Comparison of ENCODE assay signal across 8 mouse cellular contexts in genomic region chr15:80225208-80225607, GRCm38 (mm10). TPM values are rescaled to one million over a fixed set of nuclear protein-coding genes. Genes with fewer than 3 reads are reported as not detected.
DNase-seq lines count a peak whose midpoint lies in the region; ATAC-seq and TF ChIP-seq lines count a peak whose summit lies in the region.

No protein-coding gene starts in this region.

- H3K4me2 ChIP-seq in forebrain, embryonic 15.5 days (replicated peaks): no peak overlapping the region
- H3K4me2 ChIP-seq in midbrain, postnatal 0 days (ENCODE audit: low read depth, low read length, poor library complexity, severe bottlenecking): no peak overlapping the region

- ATAC-seq in forebrain, embryonic 15.5 days (replicated peaks): no peak
- no peak for ATAC-seq in midbrain, postnatal 0 days (ENCODE audit: low FRiP score)

- H3K9me3 ChIP-seq in forebrain, embryonic 10.5 days: no peaks in the 10 kb centered on the region
- H3K9me3 ChIP-seq in forebrain, embryonic 15.5 days: no peaks in the 10 kb centered on the region
- H3K9me3 ChIP-seq in midbrain, postnatal 0 days (ENCODE audit: low read length): no peaks in the 10 kb centered on the region

- H3K4me1 ChIP-seq in forebrain, embryonic 10.5 days: peaks cover 9% of the 10 kb centered on the region
- H3K4me1 ChIP-seq in forebrain, embryonic 15.5 days: peaks cover 5% of the 10 kb centered on the region; the same call in 1 of the 2 replicates
- H3K4me1 ChIP-seq in midbrain, postnatal 0 days (ENCODE audit: insufficient read depth, low read length): no peaks in the 10 kb centered on the region

- intact Hi-C loops in heart, postnatal 36 days (cut with DNase I): loop anchor here (5.0 to 10.0 kb wide), 3 partner anchors 37 to 280 kb away; partner anchors contain the start of genes Rpl3, Rps19bp1 and Syngr1
- intact Hi-C loops in left cerebral cortex, postnatal 36 days (cut with DNase I): loop anchor here (5.0 to 10.0 kb wide), 4 partner anchors 37 to 280 kb away; partner anchors contain the start of genes Mgat3, Rps19bp1 and Tab1

- TF ChIP-seq CTCF in midbrain, postnatal 0 days (IDR thresholded peaks at IDR 0.05): peak; percentile 83

- H3K9ac ChIP-seq in forebrain, embryonic 15.5 days (replicated peaks): no peak overlapping the region
- no peak overlapping the region for H3K9ac ChIP-seq in midbrain, postnatal 0 days (replicated peaks; ENCODE audit: low read length, poor library complexity, severe bottlenecking)

- 24% methylated on average over 9 of the region's 9 CpGs for WGBS in forebrain, embryonic 10.5 days
- WGBS in forebrain, embryonic 15.5 days: 23% methylated on average over 9 of the region's 9 CpGs
- WGBS in midbrain, postnatal 0 days: 20% methylated on average over 9 of the region's 9 CpGs

- no peaks in the 10 kb centered on the region for H3K27me3 ChIP-seq in forebrain, embryonic 10.5 days (ENCODE audit: poor library complexity, severe bottlenecking)
- no peaks in the 10 kb centered on the region for H3K27me3 ChIP-seq in forebrain, embryonic 15.5 days
- H3K27me3 ChIP-seq in midbrain, postnatal 0 days (ENCODE audit: insufficient read depth, low read length): no peaks in the 10 kb centered on the region

- peak; percentile 81 for DNase-seq in forebrain, embryonic 10.5 days (ENCODE audit: extremely low spot score, low spot score)
- DNase-seq in adrenal gland, adult 18-20 months (ENCODE audit: low spot score in 2 of 2): peak; percentile 83 to 90
- peak; percentile 78 for DNase-seq in embryo, embryonic 11 days
- DNase-seq in heart, postnatal 36 days: peak; percentile 69 to 80
- peak; percentile 34 to 47 for DNase-seq in left cerebral cortex, postnatal 36 days (ENCODE audit: low spot score in 2 of 2)
- DNase-seq in midbrain, postnatal 0 days (ENCODE audit: low spot score): peak; percentile 36
- DNase-seq in spleen, postnatal 4 days (ENCODE audit: low spot score in 2 of 2): peak; percentile 84 to 96

- H3K4me3 ChIP-seq in forebrain, embryonic 10.5 days: no peak overlapping the region
- H3K4me3 ChIP-seq in forebrain, embryonic 15.5 days: no peak overlapping the region
- H3K4me3 ChIP-seq in midbrain, postnatal 0 days (ENCODE audit: low read depth, low read length): no peak overlapping the region

- no peak overlapping the region for H3K27ac ChIP-seq in forebrain, embryonic 10.5 days
- no peak overlapping the region for H3K27ac ChIP-seq in forebrain, embryonic 15.5 days (replicated peaks)
- H3K27ac ChIP-seq in midbrain, postnatal 0 days (ENCODE audit: low read depth, low read length): no peak overlapping the region

- H3K36me3 ChIP-seq in forebrain, embryonic 10.5 days (replicated peaks): no peaks in the 10 kb centered on the region
- no peaks in the 10 kb centered on the region for H3K36me3 ChIP-seq in forebrain, embryonic 15.5 days
- no peaks in the 10 kb centered on the region for H3K36me3 ChIP-seq in midbrain, postnatal 0 days (ENCODE audit: insufficient read depth, low read length)

RNA-seq across cellular contexts. Expression of gene Mief1, which starts 8.6 kb away (rescaled TPM):
- 44.3 and 48.2 TPM in 2 replicates for polyA plus RNA-seq in forebrain, embryonic 10.5 days (2016; fragmentation: Nextera tagmentation; extraction: Ambion mirVana)
- polyA plus RNA-seq in forebrain, embryonic 15.5 days (2015; fragmentation: Nextera tagmentation; extraction: Ambion mirVana): 41.0 and 41.6 TPM in 2 replicates
- total RNA-seq in adrenal gland, adult 18-20 months (2021): 10 to 100 TPM; 45.3 to 52.3 TPM
- total RNA-seq in heart, postnatal 36 days (2021): 10 to 100 TPM; 31.5 to 32.8 TPM
- 10 to 100 TPM; 32.4 to 33.7 TPM for total RNA-seq in left cerebral cortex, postnatal 36 days (2021)
- 46.3 and 47.2 TPM in 2 replicates for total RNA-seq in midbrain, postnatal 0 days (2014; rRNA removed)
- polyA plus RNA-seq in midbrain, postnatal 0 days (2015; fragmentation: Nextera tagmentation; extraction: Ambion mirVana): 19.4 and 21.9 TPM in 2 replicates

RNA-seq across cellular contexts. Expression of gene AC140267.1, which starts 10.4 kb away (rescaled TPM):
- polyA plus RNA-seq in forebrain, embryonic 10.5 days (2016; fragmentation: Nextera tagmentation; extraction: Ambion mirVana): 3.6 and 3.7 TPM in 2 replicates
- 4.2 TPM in 1 of 2 replicates, not detected in the other for polyA plus RNA-seq in forebrain, embryonic 15.5 days (2015; fragmentation: Nextera tagmentation; extraction: Ambion mirVana)
- 10 to 100 TPM in 1 of 2 experiments, not detected in 1; 11.6 TPM for total RNA-seq in adrenal gland, adult 18-20 months (2021)
- 10 to 100 TPM; 10.7 to 20.5 TPM for total RNA-seq in heart, postnatal 36 days (2021)
- 10 to 100 TPM; 13.7 to 17.3 TPM for total RNA-seq in left cerebral cortex, postnatal 36 days (2021)
- not detected in 2 replicates for total RNA-seq in midbrain, postnatal 0 days (2014; rRNA removed)
- 5.1 and 5.6 TPM in 2 replicates for polyA plus RNA-seq in midbrain, postnatal 0 days (2015; fragmentation: Nextera tagmentation; extraction: Ambion mirVana)

RNA-seq across cellular contexts. Expression of gene Atf4, which starts 29.8 kb away (rescaled TPM):
- 120 and 132 TPM in 2 replicates for polyA plus RNA-seq in forebrain, embryonic 10.5 days (2016; fragmentation: Nextera tagmentation; extraction: Ambion mirVana)
- polyA plus RNA-seq in forebrain, embryonic 15.5 days (2015; fragmentation: Nextera tagmentation; extraction: Ambion mirVana): 123 and 124 TPM in 2 replicates
- total RNA-seq in adrenal gland, adult 18-20 months (2021): 100 to 1,000 TPM; 237 to 275 TPM
- total RNA-seq in heart, postnatal 36 days (2021): 10 to 100 TPM; 65.2 to 75.8 TPM
- total RNA-seq in left cerebral cortex, postnatal 36 days (2021): 100 to 1,000 TPM in 1 of 2 experiments, 10 to 100 TPM in 1; 99.7 to 113 TPM
- 151 and 168 TPM in 2 replicates for total RNA-seq in midbrain, postnatal 0 days (2014; rRNA removed)
- polyA plus RNA-seq in midbrain, postnatal 0 days (2015; fragmentation: Nextera tagmentation; extraction: Ambion mirVana): 107 and 110 TPM in 2 replicates

RNA-seq across cellular contexts. Expression of gene Rps19bp1, which starts 38.9 kb away (rescaled TPM):
- 63.5 and 66.2 TPM in 2 replicates for polyA plus RNA-seq in forebrain, embryonic 10.5 days (2016; fragmentation: Nextera tagmentation; extraction: Ambion mirVana)
- polyA plus RNA-seq in forebrain, embryonic 15.5 days (2015; fragmentation: Nextera tagmentation; extraction: Ambion mirVana): 65.3 and 70.7 TPM in 2 replicates
- 10 to 100 TPM; 42.6 to 48.1 TPM for total RNA-seq in adrenal gland, adult 18-20 months (2021)
- total RNA-seq in heart, postnatal 36 days (2021): 10 to 100 TPM; 11.5 to 15.8 TPM
- total RNA-seq in left cerebral cortex, postnatal 36 days (2021): 10 to 100 TPM; 40.9 to 41.1 TPM
- total RNA-seq in midbrain, postnatal 0 days (2014; rRNA removed): 34.5 and 43.8 TPM in 2 replicates
- 86.9 and 87.1 TPM in 2 replicates for polyA plus RNA-seq in midbrain, postnatal 0 days (2015; fragmentation: Nextera tagmentation; extraction: Ambion mirVana)

RNA-seq across cellular contexts. Expression of gene Mgat3, which starts 51.7 kb away (rescaled TPM):
- 5.1 and 5.9 TPM in 2 replicates for polyA plus RNA-seq in forebrain, embryonic 10.5 days (2016; fragmentation: Nextera tagmentation; extraction: Ambion mirVana)
- 10.3 and 10.7 TPM in 2 replicates for polyA plus RNA-seq in forebrain, embryonic 15.5 days (2015; fragmentation: Nextera tagmentation; extraction: Ambion mirVana)
- 1 to 10 TPM; 8.2 to 8.7 TPM for total RNA-seq in adrenal gland, adult 18-20 months (2021)
- total RNA-seq in heart, postnatal 36 days (2021): 1 to 10 TPM; 1.3 to 1.7 TPM
- 100 to 1,000 TPM; 119 to 126 TPM for total RNA-seq in left cerebral cortex, postnatal 36 days (2021)
- total RNA-seq in midbrain, postnatal 0 days (2014; rRNA removed): 101 and 103 TPM in 2 replicates
- polyA plus RNA-seq in midbrain, postnatal 0 days (2015; fragmentation: Nextera tagmentation; extraction: Ambion mirVana): 13.3 and 14.4 TPM in 2 replicates

Comparison
In these comparisons a context has a peak if more than half of its experiments do, and no peak if none do; other contexts are left out.
1. DNase-seq: peak in every context shown above with its lines; median percentile 90 in spleen, postnatal 4 days; 86 in adrenal gland, adult 18-20 months; 81 in forebrain, embryonic 10.5 days; 78 in embryo, embryonic 11 days; 74 in heart, postnatal 36 days; 40 in left cerebral cortex, postnatal 36 days; 36 in midbrain, postnatal 0 days.